Mouse (Mus musculus): ENCODE measurements at regions not wholly inside any gene's neighbourhood (a gene's known extent, or its start where the extent isn't known, plus 50 kb on each side); places are given as distances from the start of the nearest gene placed in this dataset.
"Not testable (repeated sequence)": the region's sequence is repeated elsewhere in the genome, so short reads cannot be mapped to it uniquely, and the experiment has no call there.

GRCm38 (mm10) chr8:35087070-35087469, 678.5 kb upstream of the Gm19410 start:
- Histone ChIP-seq H3K27me3 (ENCODE audit: control insufficient read depth, insufficient read depth, low read length) (no peaks in the 10 kb centered on the region), H3K27ac (ENCODE audit: low read depth, low read length) (no peak overlapping the region), H3K4me1 (replicated peaks; ENCODE audit: control insufficient read depth, insufficient read depth, low read length) (no peaks in the 10 kb centered on the region), H3K4me3 (ENCODE audit: low read depth, low read length) (no peak overlapping the region), H3K9me3 (ENCODE audit: control insufficient read depth, low read length) (no peaks in the 10 kb centered on the region), H3K4me2 (ENCODE audit: low read depth, low read length, severe bottlenecking) (no peak overlapping the region), H3K9ac (ENCODE audit: low read length) (no peak overlapping the region), H3K36me3 (ENCODE audit: control insufficient read depth, insufficient read depth, low read length) (no peaks in the 10 kb centered on the region)
- WGBS = 86% methylated on average over 2 of the region's 2 CpGs
- no peak for DNase-seq (ENCODE audit: low spot score)
- ATAC-seq (replicated peaks; ENCODE audit: low FRiP score) = no peak

- no peaks in the 10 kb centered on the region for H3K36me3 ChIP-seq (ENCODE audit: control insufficient read depth, insufficient read depth, low read length)
- no peak for DNase-seq (ENCODE audit: low spot score)
- no peaks in the 10 kb centered on the region for H3K27me3 ChIP-seq (ENCODE audit: control insufficient read depth, insufficient read depth, low read length)
- no peaks in the 10 kb centered on the region for H3K9me3 ChIP-seq (ENCODE audit: control insufficient read depth, low read length)
- ATAC-seq (replicated peaks; ENCODE audit: low FRiP score) = no peak
- 76% methylated on average over 18 of the region's 18 CpGs for WGBS
- H3K27ac ChIP-seq (ENCODE audit: low read depth, low read length) = no peak overlapping the region
- H3K4me3 ChIP-seq (ENCODE audit: low read depth, low read length) = no peak overlapping the region
- H3K9ac ChIP-seq (ENCODE audit: low read length) = no peak overlapping the region
- H3K4me2 ChIP-seq (ENCODE audit: low read depth, low read length, severe bottlenecking) = no peak overlapping the region
- H3K4me1 ChIP-seq (replicated peaks; ENCODE audit: control insufficient read depth, insufficient read depth, low read length) = no peaks in the 10 kb centered on the region
These were observed 677.0 kb upstream of the Gm19410 start for GRCm38 (mm10) chr8:35088380-35089244.

GRCm38 (mm10) chr8:35089519-35089918, 676.1 kb upstream of the Gm19410 start:
- no peak for DNase-seq (ENCODE audit: low spot score)
- no peak for ATAC-seq (replicated peaks; ENCODE audit: low FRiP score)
- H3K27ac ChIP-seq (ENCODE audit: low read depth, low read length) = no peak overlapping the region
- H3K4me2 ChIP-seq (ENCODE audit: low read depth, low read length, severe bottlenecking) = no peak overlapping the region
- no peak overlapping the region for H3K4me3 ChIP-seq (ENCODE audit: low read depth, low read length)
- H3K4me1 ChIP-seq (replicated peaks; ENCODE audit: control insufficient read depth, insufficient read depth, low read length) = no peaks in the 10 kb centered on the region
- no peaks in the 10 kb centered on the region for H3K27me3 ChIP-seq (ENCODE audit: control insufficient read depth, insufficient read depth, low read length)
- 86% methylated on average over 8 of the region's 8 CpGs for WGBS
- no peak overlapping the region for H3K9ac ChIP-seq (ENCODE audit: low read length)
- no peaks in the 10 kb centered on the region for H3K36me3 ChIP-seq (ENCODE audit: control insufficient read depth, insufficient read depth, low read length)
- H3K9me3 ChIP-seq (ENCODE audit: control insufficient read depth, low read length) = no peaks in the 10 kb centered on the region

- Histone ChIP-seq H3K4me2 (ENCODE audit: low read depth, low read length, severe bottlenecking) (no peak overlapping the region), H3K4me1 (replicated peaks; ENCODE audit: control insufficient read depth, insufficient read depth, low read length) (no peaks in the 10 kb centered on the region), H3K36me3 (ENCODE audit: control insufficient read depth, insufficient read depth, low read length) (no peaks in the 10 kb centered on the region), H3K4me3 (ENCODE audit: low read depth, low read length) (no peak overlapping the region), H3K9ac (ENCODE audit: low read length) (no peak overlapping the region), H3K9me3 (ENCODE audit: control insufficient read depth, low read length) (no peaks in the 10 kb centered on the region; the same call in 1 of the 2 replicates), H3K27ac (ENCODE audit: low read depth, low read length) (no peak overlapping the region), H3K27me3 (ENCODE audit: control insufficient read depth, insufficient read depth, low read length) (no peaks in the 10 kb centered on the region)
- DNase-seq (ENCODE audit: low spot score) = no peak
- WGBS = 73% methylated on average over 5 of the region's 5 CpGs
- no peak for ATAC-seq (replicated peaks; ENCODE audit: low FRiP score)
These were observed 663.9 kb upstream of the Gm19410 start for GRCm38 (mm10) chr8:35101701-35102100.

- WGBS = 97% methylated on average over 3 of the region's 3 CpGs
- H3K4me2 ChIP-seq (ENCODE audit: low read depth, low read length, severe bottlenecking); H3K9me3 ChIP-seq (ENCODE audit: control insufficient read depth, low read length): not testable (repeated sequence)
These were observed 663.5 kb upstream of the Gm19410 start for GRCm38 (mm10) chr8:35102102-35102501.

GRCm38 (mm10) chr8:35104465-35104876, 661.1 kb upstream of the Gm19410 start:
- H3K27ac ChIP-seq (ENCODE audit: low read depth, low read length); H3K4me2 ChIP-seq (ENCODE audit: low read depth, low read length, severe bottlenecking); H3K4me3 ChIP-seq (ENCODE audit: low read depth, low read length); H3K36me3 ChIP-seq (ENCODE audit: control insufficient read depth, insufficient read depth, low read length); H3K9me3 ChIP-seq (ENCODE audit: control insufficient read depth, low read length); DNase-seq (ENCODE audit: low spot score); H3K4me1 ChIP-seq (replicated peaks; ENCODE audit: control insufficient read depth, insufficient read depth, low read length); ATAC-seq (replicated peaks; ENCODE audit: low FRiP score); H3K9ac ChIP-seq (ENCODE audit: low read length); H3K27me3 ChIP-seq (ENCODE audit: control insufficient read depth, insufficient read depth, low read length): not testable (repeated sequence)

More at GRCm38 (mm10) chr8:35102102-35102501, 663.5 kb upstream of the Gm19410 start:
- H3K27me3 ChIP-seq (ENCODE audit: control insufficient read depth, insufficient read depth, low read length); H3K9ac ChIP-seq (ENCODE audit: low read length); H3K27ac ChIP-seq (ENCODE audit: low read depth, low read length); H3K4me1 ChIP-seq (replicated peaks; ENCODE audit: control insufficient read depth, insufficient read depth, low read length); ATAC-seq (replicated peaks; ENCODE audit: low FRiP score); H3K4me3 ChIP-seq (ENCODE audit: low read depth, low read length); H3K36me3 ChIP-seq (ENCODE audit: control insufficient read depth, insufficient read depth, low read length); DNase-seq (ENCODE audit: low spot score): not testable (repeated sequence)

GRCm38 (mm10) chr8:35109506-35110217, 655.9 kb upstream of the Gm19410 start:
- H3K27me3 ChIP-seq (ENCODE audit: control insufficient read depth, insufficient read depth, low read length) = no peaks in the 10 kb centered on the region
- H3K4me2 ChIP-seq (ENCODE audit: low read depth, low read length, severe bottlenecking) = no peak overlapping the region
- 88% methylated on average over 27 of the region's 27 CpGs for WGBS
- no peaks in the 10 kb centered on the region for H3K9me3 ChIP-seq (ENCODE audit: control insufficient read depth, low read length)
- no peaks in the 10 kb centered on the region for H3K36me3 ChIP-seq (ENCODE audit: control insufficient read depth, insufficient read depth, low read length)
- DNase-seq (ENCODE audit: low spot score) (no peak), ATAC-seq (replicated peaks; ENCODE audit: low FRiP score) (no peak)
- no peak overlapping the region for H3K27ac ChIP-seq (ENCODE audit: low read depth, low read length)
- no peak overlapping the region for H3K4me3 ChIP-seq (ENCODE audit: low read depth, low read length)
- no peak overlapping the region for H3K9ac ChIP-seq (ENCODE audit: low read length)
- no peaks in the 10 kb centered on the region for H3K4me1 ChIP-seq (replicated peaks; ENCODE audit: control insufficient read depth, insufficient read depth, low read length)

- ATAC-seq (replicated peaks; ENCODE audit: low FRiP score) (no peak), DNase-seq (ENCODE audit: low spot score) (no peak)
- Histone ChIP-seq H3K27me3 (ENCODE audit: control insufficient read depth, insufficient read depth, low read length) (no peaks in the 10 kb centered on the region), H3K9ac (ENCODE audit: low read length) (no peak overlapping the region), H3K9me3 (ENCODE audit: control insufficient read depth, low read length) (no peaks in the 10 kb centered on the region), H3K4me3 (ENCODE audit: low read depth, low read length) (no peak overlapping the region), H3K36me3 (ENCODE audit: control insufficient read depth, insufficient read depth, low read length) (no peaks in the 10 kb centered on the region), H3K4me1 (replicated peaks; ENCODE audit: control insufficient read depth, insufficient read depth, low read length) (no peaks in the 10 kb centered on the region), H3K4me2 (ENCODE audit: low read depth, low read length, severe bottlenecking) (no peak overlapping the region), H3K27ac (ENCODE audit: low read depth, low read length) (no peak overlapping the region)
- WGBS = 91% methylated on average over 8 of the region's 8 CpGs
These were observed 655.3 kb upstream of the Gm19410 start for GRCm38 (mm10) chr8:35110286-35110685.
